Mouse (Mus musculus) adrenal gland (tissue): ENCODE results near the gene Tpk1.

Experiments
- intact Hi-C: fragments of 180-260 bp; cut with DNase I; formaldehyde crosslinking; loops from one replicate; pipeline ENCODE4 v1.15.1; 2025

Gene Tpk1

GRCm38 (mm10) chr6:43363291-43363820 lies 302.7 kb downstream of the Tpk1 start:
- intact Hi-C loops, result no loop called here

GRCm38 (mm10) chr6:43361248-43361647 lies 304.8 kb downstream of the Tpk1 start:
- intact Hi-C loops, result no loop called here

GRCm38 (mm10) chr6:43360214-43360613 lies 305.9 kb downstream of the Tpk1 start:
- intact Hi-C loops, result no loop called here

- intact Hi-C loops, result no loop called here
Measured at GRCm38 (mm10) chr6:43354562-43355241, 311.4 kb downstream of the Tpk1 start.

GRCm38 (mm10) chr6:43353446-43353845 lies 312.6 kb downstream of the Tpk1 start:
- intact Hi-C loops, result no loop called here

GRCm38 (mm10) chr6:43349083-43349482 lies 317.0 kb downstream of the Tpk1 start:
- intact Hi-C loops, result no loop called here

- intact Hi-C loops, result no loop called here
Measured at GRCm38 (mm10) chr6:43347637-43348036, 318.4 kb downstream of the Tpk1 start.

GRCm38 (mm10) chr6:43343006-43343405 lies 323.1 kb downstream of the Tpk1 start:
- intact Hi-C loops, result no loop called here

GRCm38 (mm10) chr6:43342386-43342785 lies 323.7 kb downstream of the Tpk1 start:
- intact Hi-C loops, result no loop called here

GRCm38 (mm10) chr6:43338804-43339203 lies 327.3 kb downstream of the Tpk1 start:
- intact Hi-C loops, result no loop called here

- intact Hi-C loops, result no loop called here
Measured at GRCm38 (mm10) chr6:43337491-43337961, 328.6 kb downstream of the Tpk1 start.

- intact Hi-C loops, result no loop called here
Measured at GRCm38 (mm10) chr6:43335619-43336234, 330.4 kb downstream of the Tpk1 start.

GRCm38 (mm10) chr6:43333479-43333878 lies 332.6 kb downstream of the Tpk1 start:
- intact Hi-C loops, result no loop called here

- intact Hi-C loops, result no loop called here
Measured at GRCm38 (mm10) chr6:43312961-43313656, 353.0 kb downstream of the Tpk1 start.

GRCm38 (mm10) chr6:43312546-43312945 lies 353.5 kb downstream of the Tpk1 start:
- intact Hi-C loops, result no loop called here

- intact Hi-C loops, result no loop called here
Measured at GRCm38 (mm10) chr6:43310071-43310470, 356.0 kb downstream of the Tpk1 start.

- intact Hi-C loops, result no loop called here
Measured at GRCm38 (mm10) chr6:43309454-43309853, 356.6 kb downstream of the Tpk1 start, which contains the start of gene Nobox. Gene Nobox, minus strand, starts transcription at chr6:43309554.

GRCm38 (mm10) chr6:43297508-43297850 lies 368.6 kb downstream of the Tpk1 start:
- intact Hi-C loops, result loop anchor here (10.0 kb wide), 1 partner anchor 273 kb away; no protein-coding TSS in a partner anchor

- intact Hi-C loops, result loop anchor here (1.0 to 10.0 kb wide), 2 partner anchors 43 to 272 kb away; no protein-coding TSS in a partner anchor
Measured at GRCm38 (mm10) chr6:43296798-43297507, 369.1 kb downstream of the Tpk1 start.

GRCm38 (mm10) chr6:43295908-43296307 lies 370.2 kb downstream of the Tpk1 start:
- intact Hi-C loops, result loop anchor here (1.0 to 10.0 kb wide), 2 partner anchors 42 to 271 kb away; no protein-coding TSS in a partner anchor
